Mouse (Mus musculus): Measurements from ENCODE around the gene Upb1. TPM values are rescaled to one million over a fixed set of nuclear protein-coding genes. Genes with fewer than 3 reads are reported as not detected.
"Not testable (repeated sequence)": the region's sequence is repeated elsewhere in the genome, so short reads cannot be mapped to it uniquely, and the experiment has no call there.

Gene Upb1
- polyA plus RNA-seq, 1 experiment = 2.1 TPM

GRCm38 (mm10) chr10:75438132-75438810 lies 37.4 kb downstream of the Upb1 start:
- H3K27ac ChIP-seq (replicated peaks; ENCODE audit: low read depth, low read length) = no peak overlapping the region
- no peaks in the 10 kb centered on the region for H3K4me1 ChIP-seq (ENCODE audit: control insufficient read depth, insufficient read depth, insufficient read length, low read length)
- no peak overlapping the region for H3K4me3 ChIP-seq (ENCODE audit: insufficient read depth, low read depth, low read length)

- Histone ChIP-seq H3K27ac (replicated peaks; ENCODE audit: low read depth, low read length) (no peak overlapping the region), H3K4me3 (ENCODE audit: insufficient read depth, low read depth, low read length) (no peak overlapping the region), H3K4me1 (ENCODE audit: control insufficient read depth, insufficient read depth, insufficient read length, low read length) (no peaks in the 10 kb centered on the region)
Observed at GRCm38 (mm10) chr10:75439211-75439811, 38.4 kb downstream of the Upb1 start.

DNA sequence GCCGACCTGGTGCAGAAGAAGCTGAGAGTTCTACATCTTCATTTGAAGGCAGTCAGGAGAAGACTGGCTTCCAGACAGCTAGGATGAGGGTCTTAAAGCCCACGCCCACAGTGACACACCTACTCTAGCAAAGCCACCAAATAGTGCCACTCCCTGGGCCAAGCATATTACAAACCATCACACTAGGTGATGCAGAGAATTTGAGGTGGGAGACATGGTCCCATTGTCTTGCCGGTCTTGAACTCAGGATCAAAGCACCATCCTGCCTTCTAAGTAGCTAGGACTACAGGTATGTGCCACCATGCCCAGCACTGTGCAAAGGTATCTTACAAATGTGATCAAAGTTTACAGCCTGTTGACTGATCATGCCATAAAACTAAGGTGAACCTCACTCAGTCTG lies 39.8 kb downstream of the Upb1 start:
- no peak overlapping the region for H3K4me3 ChIP-seq (ENCODE audit: insufficient read depth, low read depth, low read length)
- no peak overlapping the region for H3K27ac ChIP-seq (replicated peaks; ENCODE audit: low read depth, low read length)

GRCm38 (mm10) chr10:75441800-75442199 lies 40.9 kb downstream of the Upb1 start:
- Histone ChIP-seq H3K27ac (replicated peaks; ENCODE audit: low read depth, low read length) (no peak overlapping the region), H3K4me3 (ENCODE audit: insufficient read depth, low read depth, low read length) (no peak overlapping the region), H3K4me1 (ENCODE audit: control insufficient read depth, insufficient read depth, insufficient read length, low read length) (no peaks in the 10 kb centered on the region)

More for the DNA sequence above, 39.8 kb downstream of the Upb1 start:
- H3K4me1 ChIP-seq (ENCODE audit: control insufficient read depth, insufficient read depth, insufficient read length, low read length) = no peaks in the 10 kb centered on the region

DNA sequence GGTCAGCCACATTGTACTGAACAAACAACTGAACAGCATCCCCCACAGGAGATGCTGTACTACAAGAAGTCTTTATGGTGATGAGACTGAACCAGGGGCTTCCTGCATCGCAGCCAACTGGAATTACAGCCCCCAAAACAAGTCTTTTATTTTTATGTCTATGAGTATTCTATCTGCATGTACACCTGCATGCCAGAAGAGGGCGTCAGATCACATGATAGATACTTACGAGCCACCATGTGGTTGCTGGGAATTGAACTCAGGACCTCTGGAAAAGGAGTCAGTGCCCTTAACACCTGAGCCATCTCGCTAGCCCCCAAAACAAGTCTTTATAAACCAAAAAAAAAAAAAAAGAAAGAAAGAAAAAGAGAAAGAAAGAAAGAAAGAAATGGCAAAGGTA lies 42.1 kb downstream of the Upb1 start:
- H3K4me3 ChIP-seq (ENCODE audit: insufficient read depth, low read depth, low read length) = no peak overlapping the region
- H3K4me1 ChIP-seq (ENCODE audit: control insufficient read depth, insufficient read depth, insufficient read length, low read length) = no peaks in the 10 kb centered on the region
- H3K27ac ChIP-seq (replicated peaks; ENCODE audit: low read depth, low read length) = no peak overlapping the region

- no peak overlapping the region for H3K4me3 ChIP-seq (ENCODE audit: insufficient read depth, low read depth, low read length)
- no peak overlapping the region for H3K27ac ChIP-seq (replicated peaks; ENCODE audit: low read depth, low read length)
- H3K4me1 ChIP-seq (ENCODE audit: control insufficient read depth, insufficient read depth, insufficient read length, low read length) = peaks cover 6% of the 10 kb centered on the region
Observed at GRCm38 (mm10) chr10:75444111-75444826, 43.4 kb downstream of the Upb1 start.

GRCm38 (mm10) chr10:75445030-75445429 lies 44.1 kb downstream of the Upb1 start:
- no peak overlapping the region for H3K27ac ChIP-seq (replicated peaks; ENCODE audit: low read depth, low read length)
- H3K4me3 ChIP-seq (ENCODE audit: insufficient read depth, low read depth, low read length) = no peak overlapping the region
- H3K4me1 ChIP-seq (ENCODE audit: control insufficient read depth, insufficient read depth, insufficient read length, low read length) = peaks cover 6% of the 10 kb centered on the region

DNA sequence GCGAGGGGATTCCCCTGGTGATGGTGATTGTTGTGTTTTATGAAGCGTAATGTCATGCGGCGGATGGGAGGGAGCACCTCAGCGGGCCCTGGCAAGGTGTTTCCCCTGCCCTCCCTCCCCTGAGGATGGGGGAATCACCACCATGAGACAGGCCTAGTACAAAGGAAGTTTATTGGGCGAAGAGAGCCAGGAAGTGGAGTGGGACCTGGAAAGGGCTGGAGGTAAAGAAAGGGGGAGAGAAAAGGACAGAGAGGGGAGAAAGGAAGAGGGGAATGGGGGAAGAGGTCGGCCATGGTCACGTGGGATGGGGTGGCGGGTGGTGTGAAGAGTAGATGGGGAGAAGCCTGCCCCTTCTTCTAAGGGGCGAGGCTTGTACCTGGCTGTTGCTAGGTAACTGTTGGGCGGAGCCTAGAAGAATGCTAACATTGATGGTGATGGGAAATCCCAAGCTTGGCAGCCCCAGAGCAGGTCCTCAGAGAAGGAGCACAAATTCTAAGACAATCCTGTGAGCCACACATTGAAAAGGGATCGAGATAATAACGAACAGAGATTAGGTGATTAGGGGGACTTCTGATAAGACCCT lies 45.7 kb downstream of the Upb1 start:
- no peak overlapping the region for H3K4me3 ChIP-seq (ENCODE audit: insufficient read depth, low read depth, low read length)
- no peak overlapping the region for H3K27ac ChIP-seq (replicated peaks; ENCODE audit: low read depth, low read length)
- H3K4me1 ChIP-seq (ENCODE audit: control insufficient read depth, insufficient read depth, insufficient read length, low read length) = peaks cover 15% of the 10 kb centered on the region

- no peak overlapping the region for H3K4me3 ChIP-seq (ENCODE audit: insufficient read depth, low read depth, low read length)
- peaks cover 15% of the 10 kb centered on the region for H3K4me1 ChIP-seq (ENCODE audit: control insufficient read depth, insufficient read depth, insufficient read length, low read length)
- no peak overlapping the region for H3K27ac ChIP-seq (replicated peaks; ENCODE audit: low read depth, low read length)
Observed at GRCm38 (mm10) chr10:75447489-75447888, 46.6 kb downstream of the Upb1 start.

GRCm38 (mm10) chr10:75448806-75449420 lies 48.0 kb downstream of the Upb1 start:
- no peak overlapping the region for H3K27ac ChIP-seq (replicated peaks; ENCODE audit: low read depth, low read length)
- H3K4me1 ChIP-seq (ENCODE audit: control insufficient read depth, insufficient read depth, insufficient read length, low read length) = peaks cover 15% of the 10 kb centered on the region

GRCm38 (mm10) chr10:75450331-75450730 lies 49.4 kb downstream of the Upb1 start:
- H3K27ac ChIP-seq (replicated peaks; ENCODE audit: low read depth, low read length) = no peak overlapping the region
- no peak overlapping the region for H3K4me3 ChIP-seq (ENCODE audit: insufficient read depth, low read depth, low read length)
- peaks cover 15% of the 10 kb centered on the region for H3K4me1 ChIP-seq (ENCODE audit: control insufficient read depth, insufficient read depth, insufficient read length, low read length)

More at GRCm38 (mm10) chr10:75448806-75449420, 48.0 kb downstream of the Upb1 start:
- no peak overlapping the region for H3K4me3 ChIP-seq (ENCODE audit: insufficient read depth, low read depth, low read length)

DNA sequence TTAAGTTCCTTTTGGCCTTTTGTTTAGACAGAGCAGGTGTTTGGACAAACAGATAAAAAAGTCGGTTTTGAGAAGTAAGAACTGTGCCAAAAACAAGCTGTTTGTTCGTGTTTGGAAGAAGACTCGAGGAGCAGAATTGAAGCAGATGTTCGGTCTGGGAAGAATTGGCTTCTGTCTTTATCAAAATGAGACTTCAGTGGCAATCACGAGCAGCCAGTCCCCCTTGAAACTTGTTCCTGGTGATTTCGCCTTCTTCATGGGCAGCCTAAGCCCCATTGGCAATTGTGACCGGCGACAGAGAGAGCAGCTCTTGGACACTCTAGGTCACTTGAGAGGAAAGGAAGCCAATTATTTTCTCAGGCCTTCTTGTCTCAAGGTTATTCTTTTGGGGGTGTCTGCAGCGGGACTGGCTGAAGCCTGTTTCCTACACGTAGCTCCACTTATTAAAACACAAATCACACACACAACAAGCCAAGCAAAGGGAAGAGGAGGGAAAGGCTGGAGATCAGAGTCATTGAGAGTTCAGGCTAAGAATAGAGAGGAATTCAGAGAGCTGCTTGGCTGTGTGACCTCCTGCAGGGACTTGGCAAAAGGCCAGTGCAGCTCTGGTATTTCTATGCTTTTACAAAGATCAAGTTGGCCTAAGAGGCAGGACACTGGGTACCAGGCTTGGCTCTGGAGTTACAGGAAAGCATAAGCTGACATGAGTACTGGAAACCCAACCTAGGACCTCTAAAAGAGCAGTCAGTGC lies 50.3 kb downstream of the Upb1 start:
- Histone ChIP-seq H3K4me3 (ENCODE audit: insufficient read depth, low read depth, low read length) (no peak overlapping the region), H3K4me1 (ENCODE audit: control insufficient read depth, insufficient read depth, insufficient read length, low read length) (peaks cover 15% of the 10 kb centered on the region), H3K27ac (replicated peaks; ENCODE audit: low read depth, low read length) (peak overlapping the region; percentile 4; the same call in 1 of the 2 replicates)

DNA sequence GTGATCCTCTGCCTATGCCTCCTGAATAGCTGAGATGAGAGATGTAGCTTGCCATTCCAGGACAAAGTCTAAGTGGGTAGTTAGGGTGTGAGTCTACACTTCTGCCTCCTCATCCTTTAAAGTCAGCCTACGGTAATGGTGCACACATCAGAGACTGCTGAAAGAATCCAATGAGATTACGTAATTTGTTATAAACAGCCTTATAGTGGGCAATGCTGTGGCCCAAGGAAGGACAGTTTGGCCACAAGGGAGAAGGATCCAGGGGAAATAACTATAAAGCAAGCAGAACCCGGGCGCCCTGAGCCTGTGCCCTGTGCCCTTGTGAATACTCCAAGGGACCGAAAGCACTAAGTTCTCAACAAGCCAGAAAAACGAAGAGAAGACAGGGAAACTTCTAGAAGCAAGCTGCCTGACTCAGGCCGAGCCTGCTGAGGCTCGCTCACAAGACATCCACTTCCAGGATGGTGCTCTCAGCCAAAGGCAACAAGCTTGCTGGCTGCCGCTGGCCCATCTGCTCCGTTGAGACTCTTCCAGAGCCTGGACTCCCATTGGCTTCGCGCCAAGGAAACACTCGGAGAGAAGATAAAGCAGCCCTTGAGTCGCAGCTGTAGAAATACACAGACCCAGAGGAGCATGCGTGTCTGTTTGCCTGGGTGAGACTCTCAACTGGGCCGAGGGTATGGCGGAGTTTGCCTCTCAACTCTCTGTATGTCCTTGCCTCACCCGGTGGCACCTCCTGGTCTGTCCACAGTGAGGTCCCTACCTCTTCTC lies 55.3 kb downstream of the Upb1 start:
- peak overlapping the region; percentile 32; the same call in 1 of the 2 replicates for H3K27ac ChIP-seq (replicated peaks; ENCODE audit: low read depth, low read length)
- not testable (repeated sequence) for H3K4me3 ChIP-seq (ENCODE audit: insufficient read depth, low read depth, low read length); H3K4me1 ChIP-seq (ENCODE audit: control insufficient read depth, insufficient read depth, insufficient read length, low read length)

DNA sequence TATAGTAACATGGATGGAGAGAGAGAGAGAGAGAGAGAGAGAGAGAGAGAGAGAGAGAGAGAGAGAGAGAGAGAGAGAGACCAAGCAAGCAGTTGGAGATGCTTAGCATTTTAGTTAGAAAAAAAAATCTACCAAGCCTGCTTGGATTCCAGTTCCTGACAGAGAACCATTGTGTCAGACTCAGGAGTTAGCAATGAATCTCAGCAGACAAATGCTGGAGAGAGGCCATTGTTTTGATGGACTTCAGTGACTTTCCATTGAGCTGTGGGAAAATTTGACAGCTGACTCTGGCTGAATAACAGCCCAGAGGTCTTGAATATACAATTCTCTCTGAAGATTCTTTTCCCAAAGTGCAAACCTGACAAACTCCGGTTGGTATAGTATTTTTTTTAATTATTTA lies 56.9 kb downstream of the Upb1 start:
- H3K4me1 ChIP-seq (ENCODE audit: control insufficient read depth, insufficient read depth, insufficient read length, low read length) = no peaks in the 10 kb centered on the region
- H3K27ac ChIP-seq (replicated peaks; ENCODE audit: low read depth, low read length) = no peak overlapping the region

More for the DNA sequence above, 56.9 kb downstream of the Upb1 start:
- H3K4me3 ChIP-seq (ENCODE audit: insufficient read depth, low read depth, low read length) = no peak overlapping the region
